Mouse (Mus musculus) activated CD4-positive, CD25-positive, alpha-beta regulatory T cell, adult 4 months (primary cell): ENCODE results near the gene Pilra. TPM values are rescaled to one million over a fixed set of nuclear protein-coding genes. Genes with fewer than 3 reads are reported as not detected.
"Not testable (repeated sequence)": the region's sequence is repeated elsewhere in the genome, so short reads cannot be mapped to it uniquely, and the experiment has no call there.

Experiments used
- ATAC-seq: one replicate; pipeline ENCODE4 v1.8.0; 2017
- polyA plus RNA-seq, 2 experiments: library from polyadenylated mRNA; unstranded; fragments of 100-300 nt; shearing (Covaris generic); gene quantifications; one replicate each; pipeline ENCODE4 v1.2.1; 2017

The Pilra gene
- not detected for polyA plus RNA-seq

GRCm38 (mm10) chr5:137835966-137836520 lies at the start of gene Pilra:
Gene Pilra, minus strand, starts transcription at chr5:137836281.
- not testable (repeated sequence) for ATAC-seq

DNA sequence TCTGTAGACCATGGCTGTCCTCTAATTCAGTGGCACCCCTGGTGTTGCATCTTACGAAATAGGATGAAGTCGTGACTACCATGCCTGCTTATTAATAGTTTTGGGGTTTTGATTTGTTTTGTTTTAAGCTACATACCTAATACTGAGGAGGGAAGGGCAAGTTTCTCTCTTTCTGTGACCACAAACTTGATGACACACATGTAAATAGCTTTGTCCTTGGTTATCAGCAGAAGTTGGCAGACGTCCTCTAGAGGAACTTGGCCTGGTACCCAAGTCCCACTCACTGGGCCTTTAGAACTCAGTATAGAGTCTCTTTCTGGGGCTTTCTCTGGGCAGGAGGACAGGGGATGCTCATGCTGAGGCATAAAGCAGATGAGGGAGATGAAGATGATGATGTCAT lies 47.3 kb upstream of the Pilra start:
- ATAC-seq = no peak

DNA sequence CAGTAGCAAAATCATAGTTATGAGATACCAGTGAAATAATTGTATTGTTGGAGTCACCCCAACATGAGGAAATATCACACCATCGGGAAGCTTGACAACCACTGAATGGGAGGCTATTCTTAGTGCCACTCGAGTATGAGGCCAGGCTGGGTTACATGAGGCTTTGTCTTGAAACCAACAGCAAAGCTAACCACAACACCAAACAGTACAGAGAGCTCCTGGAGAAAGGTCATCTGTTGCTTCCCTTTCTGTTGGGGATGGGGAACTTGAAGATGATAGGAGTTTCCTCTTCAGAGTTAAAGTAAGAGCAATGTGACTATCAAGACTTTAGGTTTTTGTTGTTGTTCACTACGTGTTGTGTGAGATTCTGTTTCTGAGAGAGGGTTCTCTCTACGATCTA lies 46.8 kb upstream of the Pilra start:
- no peak for ATAC-seq

DNA sequence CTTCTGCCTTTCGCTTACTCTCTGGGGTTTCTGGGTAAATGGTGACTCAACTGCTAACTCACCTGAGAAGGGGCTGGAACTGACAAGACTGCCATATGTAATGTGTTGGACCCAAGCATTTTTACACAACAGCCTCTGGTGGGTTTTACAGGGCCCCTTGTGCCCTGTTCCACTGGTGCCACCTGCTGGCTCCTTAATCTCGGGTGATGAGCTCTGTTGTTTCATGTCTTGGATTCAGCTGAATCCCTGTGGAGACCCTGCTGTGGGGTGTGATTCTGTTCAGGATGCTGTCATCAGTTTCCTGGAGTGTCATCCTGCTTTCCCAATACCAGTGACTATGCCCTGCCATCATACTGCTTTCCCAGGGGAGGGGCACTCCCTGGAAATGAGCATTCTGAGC lies 41.8 kb upstream of the Pilra start:
- no peak for ATAC-seq

GRCm38 (mm10) chr5:137875054-137875453 lies 39.0 kb upstream of the Pilra start:
- ATAC-seq = no peak

- ATAC-seq = not testable (repeated sequence)
Observed at GRCm38 (mm10) chr5:137872381-137872702, 36.3 kb upstream of the Pilra start.

DNA sequence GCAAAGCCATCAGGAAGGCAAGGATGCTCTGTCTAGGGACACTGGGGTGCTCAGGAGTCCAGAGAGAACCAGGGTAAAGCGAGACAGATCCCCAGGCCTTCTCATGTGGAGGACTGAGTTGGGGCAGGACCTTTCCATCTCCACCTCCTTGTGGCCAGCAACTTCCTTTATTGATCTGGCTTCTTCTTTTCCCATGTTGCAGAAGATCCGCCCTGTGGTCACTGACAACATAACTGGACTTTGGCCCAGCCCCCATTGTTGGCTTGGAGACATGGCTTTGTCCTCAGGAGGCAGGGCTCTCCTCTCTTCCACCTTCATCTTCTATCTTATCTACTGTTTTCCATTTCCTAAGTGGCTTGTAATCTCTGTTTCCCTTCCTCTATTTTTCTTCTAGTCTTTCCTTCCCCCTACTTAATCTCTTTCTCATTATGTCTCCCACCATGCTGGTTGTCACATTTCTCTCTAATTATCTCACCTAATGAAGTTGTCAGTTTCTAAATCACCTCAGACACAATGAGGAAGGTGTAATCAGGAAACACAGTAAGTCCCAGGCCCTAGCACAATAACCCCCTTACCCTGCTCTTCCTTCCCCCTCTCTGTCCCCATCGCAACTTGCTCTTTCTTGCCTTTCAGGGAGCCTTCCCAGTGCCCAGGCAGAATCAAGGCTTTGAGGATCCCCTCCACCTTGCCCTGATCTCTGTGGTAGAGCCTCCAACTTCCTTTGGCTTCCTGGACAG lies 35.7 kb upstream of the Pilra start, which contains the start of gene Pilrb2:
Gene Pilrb2, minus strand, starts transcription at position 172 of the 737 bp plus-strand sequence.
- not testable (repeated sequence) for ATAC-seq

- ATAC-seq = not testable (repeated sequence)
Observed at GRCm38 (mm10) chr5:137868600-137868999, 32.5 kb upstream of the Pilra start.

GRCm38 (mm10) chr5:137864008-137864407 lies 27.9 kb upstream of the Pilra start:
- ATAC-seq = not testable (repeated sequence)

DNA sequence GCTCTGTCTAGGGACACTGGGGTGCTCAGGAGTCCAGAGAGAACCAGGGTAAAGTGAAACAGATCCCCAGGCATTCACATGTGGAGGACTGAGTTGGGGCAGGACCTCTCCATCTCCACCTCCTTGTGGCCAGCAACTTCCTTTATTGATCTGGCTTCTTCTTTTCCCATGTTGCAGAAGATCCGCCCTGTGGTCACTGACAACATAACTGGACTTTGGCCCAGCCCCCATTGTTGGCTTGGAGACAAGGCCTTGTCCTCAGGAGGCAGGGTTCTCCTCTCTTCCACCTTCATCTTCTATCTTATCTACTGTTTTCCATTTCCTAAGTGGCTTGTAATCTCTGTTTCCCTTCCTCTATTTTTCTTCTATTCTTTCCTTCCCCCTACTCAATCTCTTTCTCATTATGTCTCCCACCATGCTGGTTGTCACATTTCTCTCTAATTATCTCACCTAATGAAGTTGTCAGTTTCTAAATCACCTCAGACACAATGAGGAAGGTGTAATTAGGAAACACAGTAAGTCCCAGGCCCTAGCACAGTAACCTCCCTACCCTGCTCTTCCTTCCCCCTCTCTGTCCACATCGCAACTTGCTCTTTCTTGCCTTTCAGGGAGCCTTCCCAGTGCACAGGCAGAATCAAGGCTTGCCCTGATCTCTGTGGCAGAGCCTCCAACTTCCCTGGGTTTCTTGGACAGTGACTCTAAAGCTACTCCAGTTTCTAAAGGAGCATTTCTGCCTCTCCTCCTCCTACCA lies 22.1 kb upstream of the Pilra start, which contains the start of gene Pilrb1:
Gene Pilrb1, minus strand, starts transcription at position 147 of the 751 bp plus-strand sequence.
- ATAC-seq = not testable (repeated sequence)

DNA sequence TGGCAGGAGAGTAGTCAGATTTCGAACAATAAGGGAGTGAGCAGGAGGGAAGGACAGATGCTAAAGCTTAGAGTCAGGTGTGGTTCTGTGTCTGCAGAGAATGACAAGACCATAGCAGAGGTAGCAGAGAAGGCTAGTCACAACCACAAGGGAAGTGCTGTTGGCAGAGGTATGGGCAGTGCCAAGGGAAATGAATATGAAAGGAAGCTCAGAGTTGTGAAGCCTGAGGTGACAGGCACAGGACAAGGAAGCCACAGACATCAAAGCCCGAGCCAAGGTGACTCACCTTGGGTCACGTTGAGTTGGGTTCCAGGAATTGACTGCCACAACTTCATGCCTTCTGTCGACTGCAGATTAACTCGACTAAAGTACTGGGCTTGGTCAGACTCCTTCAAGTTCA lies 20.8 kb upstream of the Pilra start:
- peak; percentile 54 for ATAC-seq

DNA sequence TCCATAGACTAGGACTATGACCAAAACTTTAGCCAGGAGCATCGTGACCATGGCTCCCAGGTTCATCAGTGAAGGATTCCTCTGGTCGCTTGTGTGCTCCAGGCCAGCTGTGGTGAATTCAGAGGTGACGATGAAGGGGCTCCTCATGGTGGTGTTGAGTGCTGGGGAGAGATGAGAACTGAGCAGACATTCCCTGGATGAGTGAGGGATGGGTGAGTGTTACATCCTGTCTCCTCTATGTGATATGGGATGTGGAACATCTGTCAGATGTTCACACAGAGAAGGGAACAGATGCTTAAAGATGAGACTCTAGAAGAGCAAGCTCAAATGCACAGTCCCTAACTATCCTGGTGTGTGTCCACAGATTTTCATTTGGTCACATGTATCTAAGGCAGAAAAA lies 18.8 kb upstream of the Pilra start:
- not testable (repeated sequence) for ATAC-seq

- ATAC-seq = not testable (repeated sequence)
Observed at GRCm38 (mm10) chr5:137850313-137850712, 14.2 kb upstream of the Pilra start.

- ATAC-seq = not testable (repeated sequence)
Observed at GRCm38 (mm10) chr5:137837110-137837509, 1.0 kb upstream of the Pilra start.

DNA sequence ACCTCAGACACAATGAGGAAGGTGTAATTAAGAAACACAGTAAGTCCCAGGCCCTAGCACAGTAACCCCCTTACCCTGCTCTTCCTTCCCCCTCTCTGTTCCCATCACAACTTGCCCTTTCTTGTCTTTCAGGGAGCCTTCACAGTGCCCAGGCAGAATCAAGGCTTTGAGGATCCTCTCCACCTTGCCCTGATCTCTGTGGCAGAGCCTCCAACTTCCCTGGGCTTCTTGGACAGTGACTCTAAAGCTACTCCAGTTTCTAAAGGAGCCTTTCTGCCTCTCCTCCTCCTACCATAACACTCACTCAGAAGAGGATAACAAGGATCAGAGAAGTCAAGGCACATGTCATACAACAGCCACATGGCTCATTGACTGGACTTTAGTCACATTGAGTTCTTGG lies 530 bp upstream of the Pilra start:
- no peak for ATAC-seq

- ATAC-seq = no peak
Observed at GRCm38 (mm10) chr5:137833500-137833899, 2.6 kb downstream of the Pilra start.

DNA sequence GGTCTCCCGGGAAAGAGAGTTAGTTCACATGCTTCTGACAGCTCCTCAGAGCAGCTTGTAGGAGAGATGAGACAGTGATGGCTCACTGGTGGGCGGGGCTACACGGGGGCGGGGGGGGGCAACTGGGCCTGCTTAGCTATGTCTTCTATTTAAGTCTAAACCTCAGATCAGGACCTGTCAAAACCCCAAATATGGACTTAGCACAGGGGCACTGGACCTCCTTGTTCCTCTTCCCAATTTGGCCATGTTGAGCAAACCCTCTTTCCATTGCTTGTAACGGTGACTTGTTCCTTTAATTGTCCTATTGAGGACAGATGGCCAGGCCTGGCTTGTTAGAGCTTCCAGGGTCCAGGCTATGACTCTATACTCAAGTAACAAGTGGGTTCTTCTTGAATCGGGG lies 4.6 kb downstream of the Pilra start:
- ATAC-seq = no peak

DNA sequence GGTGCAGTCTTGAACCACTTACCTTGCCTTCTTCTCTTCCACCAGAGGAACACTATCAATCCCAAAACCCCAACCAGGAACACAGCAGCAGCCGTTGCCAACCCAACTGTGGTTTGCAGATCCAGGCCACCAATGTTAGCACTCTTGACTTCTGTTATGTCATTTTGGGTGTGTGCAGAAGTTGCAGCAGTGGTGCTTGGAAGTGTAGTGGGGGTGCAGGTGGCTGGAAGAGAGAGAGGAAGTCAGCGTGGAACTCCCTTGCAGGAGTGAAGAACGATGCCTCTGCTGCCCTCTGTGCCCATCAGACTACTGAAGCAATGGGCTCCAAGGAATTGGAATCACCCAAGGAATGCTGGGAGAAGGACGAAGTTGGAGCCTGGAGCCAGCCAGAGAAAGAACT lies 5.0 kb downstream of the Pilra start:
- ATAC-seq = no peak

DNA sequence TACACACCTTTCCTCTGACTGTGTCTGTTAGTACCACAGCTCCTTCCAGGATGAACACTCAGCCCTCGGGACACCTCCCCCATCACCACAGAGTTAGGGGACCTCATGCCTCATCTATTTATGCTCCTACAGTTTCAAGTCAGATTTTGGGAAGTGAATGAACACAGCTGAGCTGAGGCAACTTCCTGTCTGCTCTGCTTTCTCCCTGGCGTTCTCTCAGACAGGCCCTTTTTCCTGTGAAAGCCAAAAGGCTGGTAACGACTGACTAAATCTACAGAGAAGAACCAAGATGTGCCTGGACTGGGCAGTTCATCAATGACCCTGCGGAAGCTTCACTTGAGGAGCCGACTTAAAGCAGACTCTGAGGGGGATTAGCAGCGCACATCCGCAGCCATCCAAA lies 5.8 kb downstream of the Pilra start:
- ATAC-seq = no peak

DNA sequence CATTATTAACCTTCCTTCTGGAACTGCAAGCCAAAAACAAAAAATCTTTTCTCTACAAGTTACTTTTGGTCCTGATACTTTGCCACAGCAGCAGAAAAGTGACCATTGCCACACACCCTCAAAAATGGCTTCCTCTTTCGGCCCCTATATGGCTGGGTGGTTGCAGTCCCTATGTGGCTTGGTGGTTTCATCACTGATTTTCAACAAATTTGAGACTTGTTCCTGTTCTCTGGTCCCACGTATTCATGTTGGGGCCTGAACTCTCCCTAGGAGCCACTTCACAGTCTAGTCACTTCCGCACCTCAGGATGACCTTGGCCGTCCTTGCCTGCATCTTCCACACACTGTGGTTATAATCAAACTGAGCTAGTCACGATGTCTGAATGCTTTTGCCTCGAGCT lies 7.4 kb downstream of the Pilra start:
- no peak for ATAC-seq

GRCm38 (mm10) chr5:137826421-137826820 lies 9.7 kb downstream of the Pilra start:
- no peak for ATAC-seq

GRCm38 (mm10) chr5:137825971-137826370 lies 10.1 kb downstream of the Pilra start:
- ATAC-seq = no peak

DNA sequence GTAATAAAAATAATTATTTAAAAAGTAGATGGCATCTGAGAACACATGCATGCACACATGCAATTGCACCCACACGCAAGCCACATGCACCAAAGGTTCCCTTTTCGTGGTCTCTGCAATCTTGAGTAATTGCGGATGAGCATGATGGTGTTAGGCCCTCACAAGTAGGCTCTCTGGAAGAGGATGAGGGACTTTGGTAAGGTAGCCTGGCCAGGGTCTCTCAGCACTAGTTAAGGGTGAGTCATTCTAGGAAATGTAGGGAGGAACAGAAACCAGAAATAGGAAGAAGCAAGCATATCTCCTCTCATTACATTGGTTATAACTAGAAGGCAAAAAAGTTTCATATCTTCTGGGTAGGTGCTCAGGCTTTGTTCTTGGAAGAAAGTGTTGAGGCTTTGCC lies 11.1 kb downstream of the Pilra start:
- ATAC-seq = no peak
